ENCODE assay signal across 22 mouse cellular contexts in genomic region chr16:92203599-92203998, GRCm38 (mm10).
A peak's percentile ranks its signal among the peaks of the same experiment; 100 is the strongest.
DNase-seq lines count a peak whose midpoint lies in the region; TF ChIP-seq lines count a peak whose summit lies in the region.
"Had no signal": no experiment of that assay in that cellular context is flagged by ENCODE, and none has a peak within 500 bp of the region (broad histone marks: within the 10 kb centered on the region; RNA-seq: fewer than 3 reads in every experiment).

No protein-coding gene starts in this region.

- no peaks in the 10 kb centered on the region for H3K4me1 ChIP-seq in heart, adult 2 months (ENCODE audit: control insufficient read depth, insufficient read depth, low read length)
- H3K4me1 ChIP-seq: forebrain, embryonic 15.5 days; heart, embryonic 13.5 days; limb, embryonic 12.5 days; midbrain, embryonic 13.5 days had no signal

- intact Hi-C loops in heart, adult 2 months (cut with DNase I) = no loop called here

- H3K27ac ChIP-seq in heart, adult 2 months = no peak overlapping the region
- no peak overlapping the region for H3K27ac ChIP-seq in layer of hippocampus, adult 2 months
- H3K27ac ChIP-seq: forebrain, embryonic 15.5 days; heart, embryonic 13.5 days; limb, embryonic 12.5 days; midbrain, embryonic 13.5 days had no signal

- WGBS in heart, adult 2 months = 64% methylated on average over 8 of the region's 8 CpGs

- no peaks in the 10 kb centered on the region for H3K79me2 ChIP-seq in heart, adult 2 months (replicated peaks; ENCODE audit: control insufficient read depth, insufficient read depth, low read length)

- H3K36me3 ChIP-seq in heart, adult 2 months (ENCODE audit: control insufficient read depth, insufficient read depth, low read length) = no peaks in the 10 kb centered on the region
- H3K36me3 ChIP-seq: forebrain, embryonic 15.5 days; heart, embryonic 13.5 days; limb, embryonic 12.5 days; midbrain, embryonic 13.5 days had no signal

- no peak for TF ChIP-seq EP300 in heart, adult 2 months (IDR thresholded peaks at IDR 0.05; ENCODE audit: insufficient read depth, low read depth, low read length)

- TF ChIP-seq POLR2A in heart, adult 2 months (IDR thresholded peaks at IDR 0.05; ENCODE audit: insufficient read depth, low read depth, low read length) = no peak
- TF ChIP-seq POLR2A in brain, embryonic 14.5 days (IDR thresholded peaks at IDR 0.05; ENCODE audit: borderline replicate concordance, extremely low read depth, insufficient read depth, insufficient read length, poor library complexity, severe bottlenecking) = no peak

- peak; percentile 30 for TF ChIP-seq CTCF in heart, adult 2 months (IDR thresholded peaks at IDR 0.05)
- peak; percentile 36 for TF ChIP-seq CTCF in layer of hippocampus, adult 2 months (conservative IDR thresholded peaks at IDR 0.05)
- peak; percentile 6; the same call in 1 of the 2 replicates for TF ChIP-seq CTCF in brain, embryonic 14.5 days (IDR thresholded peaks at IDR 0.05; ENCODE audit: borderline replicate concordance, extremely low read depth, insufficient read depth, insufficient read length)

- no peaks in the 10 kb centered on the region for H3K27me3 ChIP-seq in heart, adult 2 months (ENCODE audit: control insufficient read depth, insufficient read depth, low read length)
- H3K27me3 ChIP-seq: forebrain, embryonic 15.5 days; heart, embryonic 13.5 days; limb, embryonic 12.5 days; midbrain, embryonic 13.5 days; Patski had no signal

- no peak overlapping the region for H3K9ac ChIP-seq in heart, adult 2 months (ENCODE audit: low read depth, low read length)
- H3K9ac ChIP-seq: forebrain, embryonic 15.5 days; heart, embryonic 13.5 days; limb, embryonic 12.5 days; midbrain, embryonic 13.5 days had no signal

- no peak for DNase-seq in heart, adult 2 months
- DNase-seq in heart, postnatal 4 days = no peak
- DNase-seq in layer of hippocampus, adult 2 months (ENCODE audit: low spot score in 2 of 2) = no peak
- no peak for DNase-seq in layer of hippocampus, adult 11-12 months (ENCODE audit: low spot score)
- DNase-seq in MN1 (ENCODE audit: low spot score) = peak; percentile 23
- no peak for DNase-seq in brain, embryonic 14.5 days (ENCODE audit: low read depth)
- DNase-seq in frontal cortex, postnatal 36 days (ENCODE audit: low spot score in 2 of 2) = no peak
- DNase-seq: adrenal gland, postnatal 25 days; B cell, adult 2 months; embryo, embryonic 11 days; heart, postnatal 36 days; kidney, adult 8-10 months; kidney, postnatal 36 days; lung, adult 18-20 months; lung, postnatal 14 days; thymus, postnatal 4 days had no signal

- H3K4me3 ChIP-seq in heart, adult 2 months = no peak overlapping the region
- H3K4me3 ChIP-seq in layer of hippocampus, adult 2 months = no peak overlapping the region
- H3K4me3 ChIP-seq: forebrain, embryonic 15.5 days; heart, embryonic 13.5 days; limb, embryonic 12.5 days; midbrain, embryonic 13.5 days; myocyte had no signal
